Mouse (Mus musculus) CH12.LX (cell line): Measurements from ENCODE around the gene Tjap1. TPM values are rescaled to one million over a fixed set of nuclear protein-coding genes. Genes with fewer than 3 reads are reported as not detected.

Experiments used
- DNase-seq: peaks from one replicate; pipeline ENCODE4 v3.0.0-alpha.2; 2013; ENCODE audit errors: extremely low read depth
- H3K27ac ChIP-seq: 2 replicates; pipeline ENCODE4 v1.5.1; 2012; ENCODE audit warnings: low read depth, mild to moderate bottlenecking, control low read depth, moderate library complexity; ENCODE audit not compliant: insufficient read depth
- H3K27me3 ChIP-seq: replicated peaks from 2 replicates; pipeline ENCODE3; 2012; ENCODE audit warnings: inconsistent platforms
- H3K36me3 ChIP-seq, 2 experiments: replicated peaks in 1 of 2; 2 replicates each; pipeline versions ENCODE3 to v1.6.1; 2012; ENCODE audit warnings: inconsistent platforms in 1 of 2, low read length in 1 of 2, mild to moderate bottlenecking in 1 of 2, mixed read lengths in 1 of 2, moderate library complexity in 1 of 2; ENCODE audit not compliant: control insufficient read depth in 1 of 2, insufficient read depth in 1 of 2
- H3K4me1 ChIP-seq, 2 experiments: 2 replicates each; pipeline ENCODE4 v1.6.1; 2012; ENCODE audit warnings: inconsistent platforms in 1 of 2, moderate library complexity in 1 of 2; ENCODE audit not compliant: insufficient read depth in 2 of 2, control insufficient read depth in 1 of 2
- H3K4me2 ChIP-seq: 2 replicates; pipeline ENCODE4 v1.6.1; 2012; ENCODE audit warnings: low read depth, mild to moderate bottlenecking, control low read depth; ENCODE audit not compliant: poor library complexity, insufficient read depth, severe bottlenecking
- H3K4me3 ChIP-seq, 3 experiments: fragments of 150-350 bp in 1 of 3; sonication (generic) in 1 of 3; replicated peaks in 1 of 3; 2 replicates each; pipeline versions ENCODE3 to v1.5.1; 2011 to 2012; ENCODE audit warnings: low read depth in 2 of 3, low read length in 2 of 3, mild to moderate bottlenecking in 2 of 3, moderate library complexity in 2 of 3, control low read depth in 1 of 3, improper control_type of control experiment in 1 of 3, inconsistent platforms in 1 of 3, mixed read lengths in 1 of 3; ENCODE audit not compliant: poor library complexity in 1 of 3
- H3K79me2 ChIP-seq: replicated peaks from 2 replicates; pipeline ENCODE4 v1.6.1; 2012; ENCODE audit warnings: mild to moderate bottlenecking, moderate library complexity; ENCODE audit not compliant: control insufficient read depth, poor library complexity, insufficient read depth, severe bottlenecking; ENCODE audit errors: extremely low read depth
- H3K9ac ChIP-seq: 2 replicates; pipeline ENCODE4 v1.6.1; 2012; ENCODE audit warnings: low read depth, mild to moderate bottlenecking, control low read depth, moderate library complexity; ENCODE audit not compliant: insufficient read depth
- H3K9me3 ChIP-seq: replicated peaks from 2 replicates; pipeline ENCODE3; 2012; ENCODE audit warnings: low read length, inconsistent platforms, mixed read lengths
- BHLHE40 ChIP-seq: IDR thresholded peaks from 2 replicates; pipeline ENCODE4 v1.6.1; 2011; ENCODE audit warnings: mild to moderate bottlenecking, low read depth, low read length, improper control_type of control experiment
- CTCF ChIP-seq, 2 experiments: IDR thresholded peaks in 1 of 2; conservative IDR thresholded peaks in 1 of 2; 2 replicates each; pipeline ENCODE4 v1.5.1; 2011 to 2012; ENCODE audit warnings: low read depth in 2 of 2, low read length in 2 of 2, improper control_type of control experiment in 1 of 2, inconsistent platforms in 1 of 2, mild to moderate bottlenecking in 1 of 2, moderate library complexity in 1 of 2
- ETS1 ChIP-seq: conservative IDR thresholded peaks from 2 replicates; pipeline ENCODE4 v1.6.1; 2012; ENCODE audit warnings: low read depth, mild to moderate bottlenecking, inconsistent platforms, low read length, improper control_type of control experiment, moderate library complexity
- JUND ChIP-seq: conservative IDR thresholded peaks from 2 replicates; pipeline ENCODE4 v1.6.1; 2011; ENCODE audit warnings: low read depth, low read length, improper control_type of control experiment
- MAFK ChIP-seq: IDR thresholded peaks from 2 replicates; pipeline ENCODE4 v1.6.1; 2011; ENCODE audit warnings: low read length, improper control_type of control experiment; ENCODE audit not compliant: insufficient replicate concordance
- MAZ ChIP-seq: IDR thresholded peaks from 2 replicates; pipeline ENCODE4 v1.6.1; 2012; ENCODE audit warnings: low read depth, mild to moderate bottlenecking, inconsistent platforms, low read length, improper control_type of control experiment, moderate library complexity
- MEF2A ChIP-seq: IDR thresholded peaks from 2 replicates; pipeline ENCODE4 v1.6.1; 2014; ENCODE audit warnings: low read depth, mild to moderate bottlenecking, inconsistent platforms, low read length, improper control_type of control experiment, borderline replicate concordance
- MXI1 ChIP-seq: IDR thresholded peaks from 2 replicates; pipeline ENCODE4 v1.6.1; 2011; ENCODE audit warnings: mild to moderate bottlenecking, low read depth, low read length, improper control_type of control experiment
- MYC ChIP-seq: IDR thresholded peaks from 2 replicates; pipeline ENCODE4 v1.6.1; 2011; ENCODE audit warnings: low read depth, mild to moderate bottlenecking, improper control_type of control experiment, low read length
- NELFE ChIP-seq: IDR thresholded peaks from 2 replicates; pipeline ENCODE4 v1.6.1; 2011; ENCODE audit warnings: low read depth, low read length, improper control_type of control experiment
- NRF1 ChIP-seq: IDR thresholded peaks from 2 replicates; pipeline ENCODE4 v1.6.1; 2014; ENCODE audit warnings: low read depth, mild to moderate bottlenecking, inconsistent platforms, low read length, improper control_type of control experiment, moderate library complexity
- POLR2A ChIP-seq: IDR thresholded peaks from 2 replicates; pipeline ENCODE4 v1.6.1; 2011; ENCODE audit warnings: low read depth, mild to moderate bottlenecking, improper control_type of control experiment, low read length
- RAD21 ChIP-seq: IDR thresholded peaks from 2 replicates; pipeline ENCODE4 v1.6.1; 2011; ENCODE audit warnings: low read depth, mild to moderate bottlenecking, low read length, improper control_type of control experiment, moderate library complexity
- SMC3 ChIP-seq: IDR thresholded peaks from 2 replicates; pipeline ENCODE4 v1.6.1; 2011; ENCODE audit warnings: low read depth, low read length, improper control_type of control experiment
- TCF12 ChIP-seq: IDR thresholded peaks from 2 replicates; pipeline ENCODE4 v1.6.1; 2014; ENCODE audit warnings: low read depth, mild to moderate bottlenecking, inconsistent platforms, low read length, improper control_type of control experiment
- UBTF ChIP-seq: IDR thresholded peaks from 2 replicates; pipeline ENCODE4 v1.6.1; 2012; ENCODE audit warnings: low read depth, mild to moderate bottlenecking, inconsistent platforms, low read length, improper control_type of control experiment, moderate library complexity
- USF1 ChIP-seq: IDR thresholded peaks from 2 replicates; pipeline ENCODE4 v1.6.1; 2014; ENCODE audit warnings: low read depth, mild to moderate bottlenecking, inconsistent platforms, low read length, improper control_type of control experiment
- USF2 ChIP-seq: conservative IDR thresholded peaks from 2 replicates; pipeline ENCODE4 v1.6.1; 2011; ENCODE audit warnings: low read depth, low read length, improper control_type of control experiment
- ZKSCAN1 ChIP-seq: IDR thresholded peaks from 2 replicates; pipeline ENCODE4 v1.6.1; 2012; ENCODE audit warnings: low read depth, inconsistent platforms, low read length, improper control_type of control experiment, borderline replicate concordance
- ZNF384 ChIP-seq: IDR thresholded peaks from 2 replicates; pipeline ENCODE4 v1.6.1; 2012; ENCODE audit warnings: low read depth, low read length, improper control_type of control experiment, inconsistent platforms
- dilution Hi-C: fragments of 300-500 bp; cut with MboI; formaldehyde crosslinking; loops from 2 replicates; pipeline ENCODE4 v1.14.3; 2020; ENCODE audit warnings: low sequenced_read_pairs; ENCODE audit not compliant: extremely low pct_unique_long_range_greater_than_20kb, extremely low pct_ligation_motif_present
- in situ Hi-C: fragments of 300-500 bp; cut with MboI; formaldehyde crosslinking; loops from 3 replicates; pipeline ENCODE4 v1.14.3; 2019; ENCODE audit warnings: low sequenced_read_pairs, low pct_ligation_motif_present, low pct_unique_long_range_greater_than_20kb, mixed read lengths
- polyA plus RNA-seq: library from polyadenylated mRNA; unstranded; fragments of >175 nt; gene quantifications from 2 replicates; pipeline ENCODE4 v1.2.1, GENCODE M21; 2012; ENCODE audit warnings: low read depth; ENCODE audit not compliant: insufficient read length
- total RNA-seq, 2 experiments: library from RNA; depleted of rRNA; stranded (reverse); fragments of 300-350 nt in 1 of 2; fragments of >200 nt in 1 of 2; gene quantifications; 2 replicates each; pipeline ENCODE4 v1.2.3; 2012 to 2014

Tjap1 gene
- total and polyA plus RNA-seq, 3 experiments: 8.6 to 24.3 (median 14.2) TPM

GRCm38 (mm10) chr17:46304184-46304583, 21.4 kb upstream of the Tjap1 start:
- Histone ChIP-seq H3K79me2 (no peaks in the 10 kb centered on the region), H3K27me3 (no peaks in the 10 kb centered on the region), H3K9me3 (no peaks in the 10 kb centered on the region), H3K4me2 (no peak overlapping the region), H3K36me3 (peaks cover 3 to 53% of the 10 kb centered on the region in 2 experiments), H3K4me1 (peaks cover 3 to 11% of the 10 kb centered on the region in 2 experiments; a peak in 3 of 4 replicates), H3K4me3 (no peak overlapping the region), H3K27ac (no peak overlapping the region), H3K9ac (no peak overlapping the region)
- TF ChIP-seq USF1: no peak
- TF ChIP-seq ZKSCAN1: no peak
- no peak for TF ChIP-seq MAFK
- no peak for TF ChIP-seq NRF1
- TF ChIP-seq UBTF: no peak
- TF ChIP-seq MAZ: no peak
- TF ChIP-seq ZNF384: no peak
- TF ChIP-seq JUND: no peak
- TF ChIP-seq MXI1: no peak
- TF ChIP-seq MEF2A: no peak
- no peak for TF ChIP-seq POLR2A
- TF ChIP-seq TCF12: no peak
- in situ Hi-C loops (no loop called here), dilution Hi-C loops (no loop called here)
- no peak for DNase-seq

GRCm38 (mm10) chr17:46301892-46302291, 19.1 kb upstream of the Tjap1 start:
- Histone ChIP-seq H3K4me3 (no peak overlapping the region), H3K36me3 (peaks cover 3 to 44% of the 10 kb centered on the region in 2 experiments), H3K4me2 (no peak overlapping the region), H3K79me2 (no peaks in the 10 kb centered on the region), H3K9me3 (peaks cover 1% of the 10 kb centered on the region), H3K27ac (no peak overlapping the region), H3K9ac (no peak overlapping the region), H3K4me1 (peaks cover 10 to 20% of the 10 kb centered on the region in 2 experiments), H3K27me3 (peaks cover 19% of the 10 kb centered on the region)
- in situ Hi-C loops: no loop called here
- DNase-seq: no peak
- no peak for TF ChIP-seq ETS1
- dilution Hi-C loops: no loop called here

DNA sequence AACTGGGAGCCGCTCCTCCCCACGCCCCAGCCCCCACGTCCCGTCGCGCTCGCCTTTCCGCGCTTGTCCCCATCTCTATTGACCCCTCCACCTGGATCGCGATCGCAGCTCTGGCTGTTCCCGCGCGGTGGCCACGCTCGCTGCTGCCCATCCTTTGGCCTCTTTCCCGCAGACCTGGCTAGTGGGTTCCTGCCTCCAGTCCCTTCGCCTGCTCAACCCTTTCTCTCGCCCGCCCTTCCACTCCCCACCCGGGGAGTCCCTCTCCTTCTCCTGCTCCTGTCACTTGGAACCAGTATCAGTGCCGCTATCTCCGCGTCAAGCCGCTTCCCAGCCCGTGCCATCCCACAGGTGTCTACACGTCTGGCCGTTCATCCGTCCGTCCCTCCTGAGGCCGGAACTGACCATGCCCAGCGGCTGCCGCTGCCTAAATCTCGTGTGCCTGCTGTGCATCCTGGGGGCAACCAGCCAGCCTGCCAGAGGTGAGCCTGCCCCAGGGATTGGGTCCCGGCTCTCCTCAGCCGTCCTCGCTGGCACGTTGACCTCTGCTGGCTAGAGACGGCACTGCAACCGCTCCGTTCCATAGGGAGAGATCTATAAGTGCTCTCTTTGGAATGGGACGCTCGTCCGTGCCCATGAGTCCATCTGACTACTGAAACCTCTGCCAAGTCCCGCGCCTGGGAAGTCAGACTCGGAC, 15.5 kb upstream of the Tjap1 start:
- peaks cover 0 to 9% of the 10 kb centered on the region in 2 experiments for H3K36me3 ChIP-seq
- TF ChIP-seq BHLHE40 (no peak), RAD21 (peak; percentile 53), CTCF (conservative IDR thresholded peaks at IDR 0.05 in 1 of 2, IDR thresholded peaks at IDR 0.05 in 1 of 2; ENCODE audit: low read depth in 2 of 2, low read length in 2 of 2) (peak; percentile 49 to 76; a peak in 3 of 4 replicates), MYC (no peak), SMC3 (peak; percentile 81), USF2 (no peak), NELFE (0 out of 2 replicates have a peak, but pooled peaks have one; percentile 13)
- no peaks in the 10 kb centered on the region for H3K79me2 ChIP-seq
- H3K9ac ChIP-seq: no peak overlapping the region
- dilution Hi-C loops (no loop called here), in situ Hi-C loops (no loop called here)
- peaks cover 47% of the 10 kb centered on the region for H3K27me3 ChIP-seq
- no peak overlapping the region for H3K27ac ChIP-seq
- DNase-seq: peak; percentile 45
- peak overlapping the region in 1 of 3 experiments; percentile 47 for H3K4me3 ChIP-seq
- H3K4me2 ChIP-seq: peak overlapping the region; percentile 86
- H3K4me1 ChIP-seq: peaks cover 10 to 16% of the 10 kb centered on the region in 2 experiments
- peaks cover 1% of the 10 kb centered on the region for H3K9me3 ChIP-seq
